Mouse (Mus musculus) urinary bladder, postnatal 0 days (tissue): ENCODE data around the gene Flrt2. TPM values are rescaled to one million over a fixed set of nuclear protein-coding genes. Genes with fewer than 3 reads are reported as not detected.

Experiments
- polyA plus RNA-seq: library from polyadenylated mRNA; unstranded; fragments of >200 nt; fragmentation: Nextera tagmentation; extraction: Ambion mirVana; gene quantifications from 2 replicates; pipeline ENCODE4 v1.2.1, GENCODE M21; 2015

Gene Flrt2
- 7.4 and 9.1 TPM in 2 replicates for polyA plus RNA-seq

DNA sequence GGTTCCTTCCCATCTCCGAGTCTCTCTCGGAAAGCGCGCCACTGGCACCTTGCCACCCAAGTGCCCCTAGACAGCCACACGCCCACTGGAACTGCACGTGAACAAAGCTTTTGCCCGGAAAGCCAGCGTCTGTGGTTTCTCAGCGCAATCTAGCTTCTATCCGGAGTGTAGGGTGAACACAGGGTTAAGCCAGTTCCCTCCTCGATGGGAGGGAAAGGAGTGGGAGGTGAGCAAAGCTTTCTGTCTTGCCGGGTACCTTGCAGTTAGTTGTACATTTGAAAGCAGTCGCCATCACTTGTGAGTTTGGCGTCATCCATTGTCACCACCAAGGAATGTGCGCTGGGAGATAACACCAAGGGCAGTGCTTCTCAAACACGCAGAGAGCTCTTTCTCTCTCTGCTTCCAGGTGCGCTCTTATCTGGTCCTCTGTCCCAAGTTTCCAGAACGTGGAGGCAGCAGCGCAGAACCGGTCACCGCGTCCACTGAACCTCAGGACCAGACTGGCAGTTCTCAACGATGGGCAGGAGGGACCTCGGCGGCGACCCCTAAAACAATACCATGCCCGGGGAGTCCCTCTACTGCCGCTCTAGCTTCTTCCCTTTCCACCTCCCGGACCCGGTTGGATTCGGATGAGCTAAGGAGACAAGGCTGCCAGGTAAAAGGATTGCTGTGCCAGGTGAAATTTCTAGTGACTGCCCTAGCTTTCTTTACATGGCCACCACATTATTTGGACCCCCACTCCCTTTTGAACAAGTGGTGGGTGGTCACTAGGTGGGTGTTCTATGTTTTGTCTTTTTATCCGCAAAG, at the start of gene Flrt2:
Flrt2 (plus strand) TSS at position 266 of the 807 bp plus-strand sequence.

